Mouse (Mus musculus): ENCODE data around the gene 4932438A13Rik.

- no peak for TF ChIP-seq EP300 (IDR thresholded peaks at IDR 0.05; ENCODE audit: low read length)
- TF ChIP-seq JUND (conservative IDR thresholded peaks at IDR 0.05; ENCODE audit: low read depth, low read length): no peak
- TF ChIP-seq POLR2AphosphoS2 (IDR thresholded peaks at IDR 0.05; ENCODE audit: low read depth, low read length): no peak
- no peak for TF ChIP-seq CHD1 (IDR thresholded peaks at IDR 0.05; ENCODE audit: low read depth, low read length)
- no peak for TF ChIP-seq HCFC1 (IDR thresholded peaks at IDR 0.05; ENCODE audit: low read depth, low read length)
- no peak for TF ChIP-seq IRF4 (IDR thresholded peaks at IDR 0.05; ENCODE audit: low read depth, low read length)
- TF ChIP-seq CTCF (conservative IDR thresholded peaks at IDR 0.05 in 1 of 2, IDR thresholded peaks at IDR 0.05 in 1 of 2; ENCODE audit: low read depth in 2 of 2, low read length in 2 of 2): no peak
- TF ChIP-seq MYC (IDR thresholded peaks at IDR 0.05; ENCODE audit: low read depth, low read length): no peak
- no peak for TF ChIP-seq POLR2A (IDR thresholded peaks at IDR 0.05; ENCODE audit: low read depth, low read length)
- no peak for TF ChIP-seq MAFK (IDR thresholded peaks at IDR 0.05; ENCODE audit: insufficient replicate concordance, low read length)
- TF ChIP-seq ZC3H11A (IDR thresholded peaks at IDR 0.05; ENCODE audit: low read depth, low read length): no peak
- TF ChIP-seq MAX (IDR thresholded peaks at IDR 0.05; ENCODE audit: low read length): no peak
Observed at GRCm38 (mm10) chr3:36834832-36835231, 28.1 kb upstream of the 4932438A13Rik start.

Measured in CH12.LX (cell line).